Mouse (Mus musculus) neural tube, embryonic 13.5 days (tissue): ENCODE results near the gene Vps4b. TPM values are rescaled to one million over a fixed set of nuclear protein-coding genes. Genes with fewer than 3 reads are reported as not detected.

Source experiments
- ATAC-seq: fragments of 200-750 bp; cut with Nextera tagmentation; 2 replicates; pipeline ENCODE4 v1.8.0; 2017; ENCODE audit warnings: low read depth, mild to moderate bottlenecking, moderate TSS enrichment, moderate library complexity
- H3K27ac ChIP-seq: fragments of 300-500 bp; sonication (generic); replicated peaks from 2 replicates; pipeline ENCODE4 v1.5.1; 2015; ENCODE audit warnings: moderate library complexity, mild to moderate bottlenecking, inconsistent platforms
- H3K27me3 ChIP-seq: fragments of 300-500 bp; sonication (generic); 2 replicates; pipeline ENCODE4 v1.6.1; 2015; ENCODE audit warnings: mild to moderate bottlenecking, inconsistent platforms
- H3K36me3 ChIP-seq: fragments of 300-500 bp; sonication (generic); 2 replicates; pipeline ENCODE4 v1.6.1; 2015; ENCODE audit warnings: mild to moderate bottlenecking, inconsistent platforms
- H3K4me1 ChIP-seq: fragments of 300-500 bp; sonication (generic); replicated peaks from 2 replicates; pipeline ENCODE4 v1.6.1; 2015; ENCODE audit warnings: inconsistent platforms
- H3K4me2 ChIP-seq: fragments of 300-500 bp; sonication (generic); 2 replicates; pipeline ENCODE4 v1.6.1; 2015; ENCODE audit warnings: inconsistent platforms, mild to moderate bottlenecking, moderate library complexity
- H3K4me3 ChIP-seq: fragments of 300-500 bp; sonication (generic); 2 replicates; pipeline ENCODE4 v1.5.1; 2015; ENCODE audit warnings: mild to moderate bottlenecking, inconsistent platforms
- H3K9ac ChIP-seq: fragments of 300-500 bp; sonication (generic); 2 replicates; pipeline ENCODE4 v1.6.1; 2015; ENCODE audit warnings: moderate library complexity, mild to moderate bottlenecking, inconsistent platforms
- H3K9me3 ChIP-seq: fragments of 300-500 bp; sonication (generic); 2 replicates; pipeline ENCODE4 v1.6.1; 2016; ENCODE audit warnings: inconsistent platforms
- WGBS: fragments of 180-500 bp; shearing (Covaris S2); methylation state at CpG from one replicate; pipeline ENCODE4 v1.1.7; 2015; 5-methylcytosine and 5-hydroxymethylcytosine counted together
- polyA plus RNA-seq: library from polyadenylated mRNA; unstranded; fragments of >200 nt; fragmentation: Nextera tagmentation; extraction: Ambion mirVana; gene quantifications from 2 replicates; pipeline ENCODE4 v1.2.1, GENCODE M21; 2015

The Vps4b gene
- 45.0 and 46.7 TPM in 2 replicates for polyA plus RNA-seq

DNA sequence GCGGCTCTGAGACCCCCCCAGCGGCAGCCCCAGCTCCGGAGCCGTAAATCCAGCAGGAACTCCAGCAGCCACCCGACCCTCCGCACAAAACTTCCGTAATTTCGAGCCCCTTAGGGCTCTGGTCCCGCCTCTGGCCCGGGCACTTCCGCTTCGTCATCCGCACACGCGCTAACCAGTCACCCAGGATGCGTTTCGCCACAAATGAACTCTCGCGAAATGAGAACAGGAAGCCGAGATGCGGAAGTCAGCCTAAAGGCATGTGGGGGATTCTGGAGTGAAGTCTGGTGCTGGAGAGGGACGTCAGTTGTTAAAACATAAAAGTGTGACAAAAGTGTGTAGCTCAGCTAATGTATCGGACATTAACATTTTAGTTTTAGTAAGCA lies at the start of gene Vps4b:
Vps4b (minus strand) TSS at position 187 of the 383 bp plus-strand sequence.
- Histone ChIP-seq H3K4me3 (peak within 1 kb of the TSS; percentile 100), H3K9me3 (no peaks in the 10 kb centered on the region), H3K27ac (peak within 1 kb of the TSS; percentile 93), H3K27me3 (no peaks in the 10 kb centered on the region), H3K4me1 (peaks cover 30% of the 10 kb centered on the region), H3K9ac (peak within 1 kb of the TSS; percentile 97), H3K4me2 (peak within 1 kb of the TSS; percentile 78), H3K36me3 (peaks cover 3% of the 10 kb centered on the region; the same call in 1 of the 2 replicates)
- under 1% methylated on average over 23 of the region's 23 CpGs for WGBS
- peak; percentile 99 for ATAC-seq

DNA sequence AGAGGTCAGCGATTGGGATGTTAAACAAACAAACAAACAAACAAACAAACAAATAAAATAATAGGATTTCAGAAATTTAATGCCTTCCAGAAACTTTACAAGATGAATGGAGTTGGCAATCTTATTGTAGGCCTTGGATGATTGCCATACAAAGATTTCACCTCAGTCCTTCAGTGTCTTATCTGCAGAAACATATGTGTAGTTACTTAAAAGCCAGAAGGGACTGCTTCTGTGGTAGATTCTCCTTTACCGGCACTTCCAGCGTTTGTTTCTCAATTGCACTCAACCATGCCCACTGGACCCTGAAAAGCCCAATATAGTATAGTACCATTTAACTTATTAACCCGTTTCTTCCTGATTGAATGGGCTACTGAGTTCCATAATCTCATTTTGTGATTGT lies 32.3 kb upstream of the Vps4b start:
- Histone ChIP-seq H3K36me3 (no peaks in the 10 kb centered on the region), H3K9ac (no peak overlapping the region), H3K27me3 (no peaks in the 10 kb centered on the region), H3K4me1 (no peaks in the 10 kb centered on the region), H3K4me3 (no peak overlapping the region), H3K4me2 (no peak overlapping the region), H3K27ac (no peak overlapping the region), H3K9me3 (no peaks in the 10 kb centered on the region)
- 80% methylated on average over 4 of the region's 4 CpGs for WGBS
- ATAC-seq, result no peak

DNA sequence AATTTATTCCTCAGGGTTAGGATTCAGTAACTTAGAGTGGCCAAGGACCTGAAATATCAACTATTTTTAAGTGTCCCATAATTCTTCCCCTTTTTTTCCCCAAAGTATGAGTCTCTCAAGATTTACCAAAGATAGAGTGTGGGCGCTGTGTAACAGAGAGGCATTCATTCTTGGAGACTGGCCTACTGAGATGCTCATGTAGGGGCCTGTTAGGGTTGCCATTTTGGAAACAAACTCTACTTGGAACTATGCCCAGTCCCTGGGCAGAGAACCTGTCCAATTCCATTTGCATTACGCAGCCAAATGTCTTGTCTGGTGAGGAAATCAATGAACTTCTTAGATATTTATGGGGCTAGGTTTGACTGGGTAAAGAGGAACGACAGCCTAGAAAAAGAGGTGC lies 25.8 kb upstream of the Vps4b start:
- Histone ChIP-seq H3K27me3 (no peaks in the 10 kb centered on the region), H3K4me1 (no peaks in the 10 kb centered on the region), H3K4me2 (no peak overlapping the region), H3K27ac (no peak overlapping the region), H3K4me3 (no peak overlapping the region), H3K9ac (no peak overlapping the region), H3K36me3 (no peaks in the 10 kb centered on the region), H3K9me3 (no peaks in the 10 kb centered on the region)
- WGBS, result 70% methylated on average over 3 of the region's 3 CpGs
- no peak for ATAC-seq

DNA sequence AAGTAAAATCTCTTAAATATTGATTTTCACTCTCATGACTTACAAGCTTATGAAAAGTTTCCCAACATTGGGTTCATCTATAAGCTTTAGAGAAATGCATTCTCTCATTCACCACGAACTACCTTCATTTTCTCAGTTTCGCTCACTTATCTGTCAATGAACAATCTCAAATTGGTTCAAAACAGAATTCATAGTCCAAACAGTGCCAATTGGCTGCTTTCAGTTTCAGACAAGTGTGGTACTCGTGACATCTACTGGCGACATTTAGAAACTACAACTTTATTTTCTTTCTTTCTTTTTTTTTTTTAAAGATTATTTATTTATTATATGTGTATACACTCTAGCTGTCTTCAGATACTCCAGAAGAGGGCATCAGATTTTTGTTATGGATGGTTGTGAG lies 21.8 kb upstream of the Vps4b start:
- Histone ChIP-seq H3K4me1 (no peaks in the 10 kb centered on the region), H3K27ac (no peak overlapping the region), H3K9me3 (no peaks in the 10 kb centered on the region), H3K4me2 (no peak overlapping the region), H3K36me3 (no peaks in the 10 kb centered on the region), H3K9ac (no peak overlapping the region), H3K27me3 (no peaks in the 10 kb centered on the region), H3K4me3 (no peak overlapping the region)
- 31% methylated on average over 4 of the region's 4 CpGs for WGBS
- ATAC-seq, result no peak

DNA sequence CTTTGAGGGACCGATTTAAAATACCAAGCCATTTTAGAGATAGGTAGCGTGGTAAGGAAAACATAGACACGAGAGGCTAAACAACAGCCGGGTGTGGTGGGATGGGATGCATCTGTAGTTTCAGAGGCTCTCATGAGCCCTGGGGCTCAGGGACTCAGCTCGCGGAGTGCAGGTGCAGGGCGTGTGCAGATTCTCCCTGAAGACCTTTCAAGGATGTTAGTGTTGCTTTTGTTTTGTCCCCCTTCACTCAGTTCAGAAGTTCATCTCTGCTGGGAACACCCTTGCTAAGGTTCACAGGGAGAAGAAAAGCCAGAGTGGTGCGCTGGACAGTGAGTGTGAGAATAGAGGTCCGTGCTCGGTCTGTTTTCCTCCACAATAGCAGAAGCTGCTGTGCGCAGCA lies 20.2 kb upstream of the Vps4b start:
- no peak overlapping the region for H3K9ac ChIP-seq
- no peak overlapping the region for H3K27ac ChIP-seq
- WGBS, result 82% methylated on average over 11 of the region's 11 CpGs
- H3K27me3 ChIP-seq, result no peaks in the 10 kb centered on the region
- H3K4me2 ChIP-seq, result no peak overlapping the region
- H3K4me3 ChIP-seq, result no peak overlapping the region
- no peak for ATAC-seq
- no peaks in the 10 kb centered on the region for H3K9me3 ChIP-seq
- no peaks in the 10 kb centered on the region for H3K4me1 ChIP-seq
- no peaks in the 10 kb centered on the region for H3K36me3 ChIP-seq

DNA sequence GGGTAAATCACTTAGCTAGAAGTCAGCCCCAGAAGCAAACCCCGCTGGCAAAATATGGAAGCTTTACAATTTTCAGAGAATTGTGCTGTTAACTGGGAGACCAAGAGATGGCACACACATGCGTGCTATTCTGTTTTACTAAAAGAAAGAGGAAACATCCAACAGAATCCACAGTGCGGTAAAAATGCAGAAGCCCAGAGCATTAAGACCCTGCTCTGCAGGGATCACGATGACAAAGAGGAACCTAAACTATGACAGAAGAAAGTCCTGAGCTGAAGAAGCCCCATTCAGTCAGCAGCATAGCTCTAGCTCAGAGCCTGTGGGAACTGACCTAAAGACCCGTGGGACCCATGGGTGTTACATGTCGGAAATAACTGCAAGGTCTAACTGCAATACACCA lies 18.7 kb upstream of the Vps4b start:
- Histone ChIP-seq H3K27ac (no peak overlapping the region), H3K36me3 (no peaks in the 10 kb centered on the region), H3K4me1 (no peaks in the 10 kb centered on the region), H3K4me3 (no peak overlapping the region), H3K9ac (no peak overlapping the region), H3K9me3 (no peaks in the 10 kb centered on the region), H3K4me2 (no peak overlapping the region), H3K27me3 (no peaks in the 10 kb centered on the region)
- WGBS, result 84% methylated on average over 6 of the region's 6 CpGs
- no peak for ATAC-seq

DNA sequence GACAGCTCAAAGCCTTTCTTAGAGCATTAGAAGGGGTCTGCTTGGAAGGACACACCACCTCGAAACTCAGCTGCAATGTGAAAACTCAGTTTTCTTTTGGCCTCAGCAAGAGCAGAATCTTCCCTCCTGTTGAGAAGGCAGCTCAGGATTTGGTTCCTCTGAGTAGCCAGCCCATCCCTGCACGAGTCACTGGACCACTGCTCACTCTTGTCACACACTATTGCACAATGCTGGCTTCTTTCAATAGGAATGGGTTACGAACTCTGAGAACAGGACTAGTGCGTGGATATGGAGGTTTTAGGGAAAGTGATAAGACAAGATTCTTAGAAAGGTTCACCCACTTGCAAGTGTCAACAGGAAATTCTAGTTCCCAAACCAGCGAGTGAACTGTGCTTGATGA lies 18.3 kb upstream of the Vps4b start:
- Histone ChIP-seq H3K9me3 (no peaks in the 10 kb centered on the region), H3K27me3 (no peaks in the 10 kb centered on the region), H3K27ac (no peak overlapping the region), H3K4me1 (no peaks in the 10 kb centered on the region), H3K4me2 (no peak overlapping the region), H3K4me3 (no peak overlapping the region), H3K36me3 (no peaks in the 10 kb centered on the region), H3K9ac (no peak overlapping the region)
- 78% methylated on average over 5 of the region's 5 CpGs for WGBS
- no peak for ATAC-seq

DNA sequence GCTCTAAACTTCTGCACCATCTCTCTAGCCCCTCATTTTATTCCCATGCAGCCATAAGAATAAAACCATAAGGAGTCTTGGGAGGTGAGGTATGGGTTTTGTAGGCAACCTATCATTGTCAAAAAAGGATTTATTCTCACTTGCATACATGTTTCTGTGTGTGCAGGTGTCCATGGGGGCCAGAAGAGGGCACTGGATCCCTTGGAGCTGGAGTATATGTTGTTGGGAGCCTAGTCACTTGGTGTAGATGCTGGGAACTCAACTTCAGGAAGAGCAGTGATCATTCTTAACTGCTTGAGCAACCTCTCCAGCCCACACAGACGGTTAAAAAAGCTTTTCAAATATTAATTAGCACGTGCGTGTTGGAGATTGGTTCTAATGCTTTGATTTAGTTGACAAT lies 3.4 kb upstream of the Vps4b start:
- Histone ChIP-seq H3K27ac (no peak overlapping the region), H3K27me3 (no peaks in the 10 kb centered on the region), H3K9me3 (no peaks in the 10 kb centered on the region), H3K4me1 (peaks cover 12% of the 10 kb centered on the region), H3K4me2 (no peak overlapping the region), H3K9ac (no peak overlapping the region), H3K36me3 (no peaks in the 10 kb centered on the region), H3K4me3 (no peak overlapping the region)
- ATAC-seq, result no peak
- 88% methylated on average over 3 of the region's 3 CpGs for WGBS

DNA sequence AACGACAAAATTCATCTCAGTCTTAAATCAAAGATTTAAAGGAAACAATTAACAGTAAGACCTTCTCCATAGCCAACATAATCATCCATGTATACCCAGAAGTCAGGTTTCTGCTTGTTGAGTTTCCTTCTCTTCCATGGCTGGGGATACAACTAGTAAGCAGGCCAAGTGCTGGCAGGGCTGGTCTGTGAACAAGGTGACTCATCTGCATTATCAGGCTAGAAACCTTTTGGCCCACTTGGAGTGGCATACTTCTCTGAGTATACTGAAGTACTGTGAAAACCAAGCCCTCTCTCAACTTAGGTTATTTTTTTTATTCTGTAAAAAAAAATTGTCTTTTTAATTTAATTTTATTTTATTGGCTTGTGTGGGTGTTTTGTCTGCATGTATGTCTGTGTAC lies 2.9 kb upstream of the Vps4b start:
- Histone ChIP-seq H3K36me3 (no peaks in the 10 kb centered on the region), H3K4me2 (no peak overlapping the region), H3K9ac (no peak overlapping the region), H3K4me1 (peaks cover 17% of the 10 kb centered on the region), H3K4me3 (no peak overlapping the region), H3K27ac (no peak overlapping the region), H3K9me3 (no peaks in the 10 kb centered on the region), H3K27me3 (no peaks in the 10 kb centered on the region)
- ATAC-seq, result no peak
- 63% methylated on average over 1 of the region's 1 CpGs for WGBS

DNA sequence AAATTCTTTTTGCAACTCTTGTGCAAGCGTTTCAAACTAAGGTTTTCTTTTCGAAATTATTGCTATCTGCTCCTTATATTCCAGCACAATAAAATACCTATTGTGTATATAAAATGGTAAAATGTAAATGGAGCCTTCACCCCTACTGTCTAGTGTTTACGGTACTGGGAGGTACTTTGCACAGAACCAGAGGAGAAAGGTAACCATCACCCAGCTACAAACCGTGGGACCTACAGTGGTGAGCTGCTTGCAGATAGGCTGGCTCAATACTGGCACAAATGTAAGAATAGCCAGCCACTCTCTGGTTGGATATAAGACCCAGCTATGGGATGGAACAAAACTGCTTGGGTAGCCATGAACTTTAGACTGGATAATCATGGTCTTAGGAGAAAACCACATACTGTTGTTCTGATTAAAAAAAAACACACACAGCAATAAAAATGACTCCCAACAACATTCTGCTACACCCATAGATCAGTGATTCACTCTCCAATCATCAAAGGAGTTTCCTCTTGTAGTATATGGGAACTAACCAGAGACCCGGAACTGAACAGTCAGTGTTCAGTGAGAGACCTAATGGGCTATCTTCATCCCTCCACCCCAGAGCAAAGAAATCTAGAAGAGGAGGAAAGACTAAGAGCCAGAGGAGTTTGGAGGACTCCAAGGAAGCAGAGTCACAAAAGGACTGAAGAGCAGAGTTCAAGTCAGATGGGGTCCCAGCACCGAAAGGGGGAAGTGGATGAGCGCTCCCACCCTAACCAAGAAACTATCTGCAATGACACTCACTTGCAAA lies 655 bp upstream of the Vps4b start:
- peak; percentile 66 for ATAC-seq
- Histone ChIP-seq H3K4me1 (peaks cover 30% of the 10 kb centered on the region), H3K9ac (peak overlapping the region; percentile 97), H3K9me3 (no peaks in the 10 kb centered on the region), H3K4me3 (peak overlapping the region; percentile 100), H3K36me3 (peaks cover 3% of the 10 kb centered on the region; the same call in 1 of the 2 replicates), H3K27ac (no peak overlapping the region), H3K4me2 (peak overlapping the region; percentile 78), H3K27me3 (no peaks in the 10 kb centered on the region)
- 63% methylated on average over 7 of the region's 7 CpGs for WGBS

DNA sequence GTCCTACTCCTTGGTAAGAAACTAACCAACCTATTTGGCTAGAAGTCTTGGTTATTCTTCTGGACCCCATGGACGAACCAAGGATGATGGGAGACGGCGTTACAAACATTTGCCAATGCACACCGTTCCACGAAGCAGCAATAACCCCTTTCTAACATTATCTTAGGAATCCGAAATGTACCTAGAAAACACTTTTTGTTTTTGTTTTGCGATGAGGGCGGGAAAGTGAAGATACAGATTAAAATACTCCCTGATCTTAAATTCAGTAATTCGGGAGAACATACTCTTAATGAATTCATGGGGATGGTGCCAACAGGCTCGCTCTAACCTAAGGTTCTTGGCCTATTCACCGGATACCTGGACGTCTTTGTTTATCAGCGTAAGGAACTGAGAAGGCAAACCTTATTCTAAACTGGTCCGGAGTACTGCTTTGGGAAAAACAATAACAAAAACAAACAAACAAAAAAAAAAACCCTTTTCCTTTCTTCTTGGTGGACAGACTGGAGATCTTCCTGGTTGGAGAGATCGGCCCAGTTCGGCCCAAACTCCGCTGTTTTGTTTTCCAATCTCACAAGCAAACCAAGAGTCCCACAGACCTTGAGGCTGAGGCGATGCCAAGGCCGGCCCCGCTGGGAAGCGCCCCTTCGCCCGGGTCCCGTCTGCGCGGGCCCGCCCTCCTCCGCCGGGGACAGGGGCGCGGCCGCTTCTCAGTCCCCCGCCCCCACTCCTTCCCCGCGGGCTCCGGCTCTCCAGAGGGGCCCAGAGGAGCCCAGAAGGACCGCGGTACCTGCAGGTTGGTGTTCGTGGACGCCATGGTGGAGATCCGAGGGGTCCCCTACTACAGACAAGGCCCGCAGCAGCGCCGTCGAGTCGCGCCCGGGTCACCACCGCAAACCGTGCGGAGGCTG lies 640 bp downstream of the Vps4b start:
- Histone ChIP-seq H3K9me3 (no peaks in the 10 kb centered on the region), H3K4me3 (peak overlapping the region; percentile 100), H3K4me1 (peaks cover 30% of the 10 kb centered on the region), H3K4me2 (peak overlapping the region; percentile 78), H3K27me3 (no peaks in the 10 kb centered on the region), H3K36me3 (peaks cover 3% of the 10 kb centered on the region; the same call in 1 of the 2 replicates), H3K27ac (peak overlapping the region; percentile 93), H3K9ac (peak overlapping the region; percentile 97)
- WGBS, result 2% methylated on average over 51 of the region's 51 CpGs
- ATAC-seq, result peak; percentile 92

DNA sequence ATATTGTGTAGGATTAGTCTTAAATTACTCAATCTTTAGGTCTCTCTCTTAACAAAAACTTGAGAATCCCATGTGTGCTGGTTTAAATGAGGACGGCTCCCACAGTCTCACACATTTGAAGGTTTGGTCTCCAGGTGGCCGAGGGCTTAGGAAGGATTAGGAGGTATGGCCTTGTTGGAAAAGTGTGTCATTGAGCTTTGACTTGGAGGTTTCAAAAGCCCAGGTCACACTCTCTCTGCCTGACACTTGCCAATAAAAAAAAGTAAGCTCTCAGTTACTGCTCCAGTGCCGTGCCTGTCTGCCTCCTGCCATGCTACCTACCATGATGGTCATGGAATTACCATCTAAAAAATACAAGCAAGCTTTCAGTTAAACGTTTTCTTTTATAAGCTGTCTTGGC lies 21.6 kb downstream of the Vps4b start:
- H3K9me3 ChIP-seq, result no peaks in the 10 kb centered on the region
- no peaks in the 10 kb centered on the region for H3K27me3 ChIP-seq
- ATAC-seq, result no peak
- no peak overlapping the region for H3K9ac ChIP-seq
- H3K4me2 ChIP-seq, result no peak overlapping the region
- no peaks in the 10 kb centered on the region for H3K4me1 ChIP-seq
- WGBS, result 92% methylated on average over 4 of the region's 4 CpGs
- no peak overlapping the region for H3K27ac ChIP-seq
- peaks cover 79% of the 10 kb centered on the region for H3K36me3 ChIP-seq
- H3K4me3 ChIP-seq, result no peak overlapping the region
